Mouse (Mus musculus) heart, embryonic 12.5 days (tissue): Measurements from ENCODE around the gene Ankrd33. TPM values are rescaled to one million over a fixed set of nuclear protein-coding genes. Genes with fewer than 3 reads are reported as not detected.

Experiments used
- ATAC-seq: fragments of 200-750 bp; cut with Nextera tagmentation; 2 replicates; pipeline ENCODE4 v1.8.0; 2017; ENCODE audit warnings: moderate TSS enrichment, moderate library complexity; ENCODE audit not compliant: insufficient number of reproducible peaks, low FRiP score
- H3K27ac ChIP-seq: fragments of 300-500 bp; sonication (generic); 2 replicates; pipeline ENCODE4 v1.5.1; 2016; ENCODE audit warnings: mild to moderate bottlenecking, moderate library complexity; ENCODE audit not compliant: poor library complexity, severe bottlenecking
- H3K27me3 ChIP-seq: fragments of 300-500 bp; sonication (generic); replicated peaks from 2 replicates; pipeline ENCODE4 v1.6.1; 2016; ENCODE audit warnings: mild to moderate bottlenecking, moderate library complexity
- H3K36me3 ChIP-seq: fragments of 300-500 bp; sonication (generic); 2 replicates; pipeline ENCODE4 v1.6.1; 2016; ENCODE audit warnings: mild to moderate bottlenecking, moderate library complexity
- H3K4me1 ChIP-seq: fragments of 300-500 bp; sonication (generic); replicated peaks from 2 replicates; pipeline ENCODE4 v1.6.1; 2016; ENCODE audit warnings: mild to moderate bottlenecking
- H3K4me2 ChIP-seq: fragments of 300-500 bp; sonication (generic); 2 replicates; pipeline ENCODE4 v1.6.1; 2016; ENCODE audit warnings: mild to moderate bottlenecking, moderate library complexity
- H3K4me3 ChIP-seq: fragments of 300-500 bp; sonication (generic); 2 replicates; pipeline ENCODE4 v1.5.1; 2016; ENCODE audit warnings: mild to moderate bottlenecking
- H3K9ac ChIP-seq: fragments of 300-500 bp; sonication (generic); 2 replicates; pipeline ENCODE4 v1.6.1; 2016; ENCODE audit warnings: mild to moderate bottlenecking, moderate library complexity
- H3K9me3 ChIP-seq: fragments of 300-500 bp; sonication (generic); replicated peaks from 2 replicates; pipeline ENCODE4 v1.6.1; 2016; ENCODE audit warnings: mild to moderate bottlenecking, moderate library complexity
- WGBS: fragments of 180-500 bp; shearing (Covaris S2); methylation state at CpG from one replicate; pipeline ENCODE4 v1.1.7; 2016; 5-methylcytosine and 5-hydroxymethylcytosine counted together
- polyA plus RNA-seq: library from polyadenylated mRNA; unstranded; fragments of >200 nt; fragmentation: Nextera tagmentation; extraction: Ambion mirVana; gene quantifications from 2 replicates; pipeline ENCODE4 v1.2.1, GENCODE M21; 2016

Ankrd33 gene
- polyA plus RNA-seq, 1 experiment from 2014 or later, result not detected

DNA sequence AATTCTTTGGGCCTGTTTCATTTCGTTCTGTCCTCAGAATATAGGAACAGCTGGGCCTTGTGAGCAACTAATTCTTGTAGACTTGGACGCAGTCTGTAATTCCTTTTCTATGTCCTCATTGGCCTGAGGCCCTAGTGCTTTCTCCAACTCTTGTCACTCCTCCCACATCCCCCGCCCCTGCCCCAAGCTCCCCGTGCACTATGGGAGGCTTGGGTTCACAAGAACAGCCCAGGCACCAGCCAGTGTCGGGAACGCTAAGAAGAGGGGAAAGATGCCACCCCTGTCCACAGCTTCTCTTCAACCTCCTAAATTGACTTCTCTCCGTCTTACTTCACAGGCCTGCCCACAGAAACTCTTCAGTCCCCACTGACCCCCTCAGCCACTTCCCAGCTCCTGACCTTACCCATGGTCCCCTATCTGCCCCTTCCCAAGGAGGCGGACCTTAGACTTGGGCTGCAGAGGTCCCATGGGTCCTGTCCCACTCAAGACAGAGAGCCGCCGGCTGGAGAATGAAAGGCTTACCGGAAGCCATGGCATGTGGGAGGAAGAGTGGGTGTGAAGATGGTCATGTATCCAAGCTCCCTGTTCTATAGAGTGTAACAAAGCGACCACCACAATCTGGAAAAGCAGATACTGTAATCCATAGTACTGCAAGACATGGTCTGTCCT lies 11.5 kb downstream of the Ankrd33 start:
- Histone ChIP-seq H3K27me3 (peaks cover 51% of the 10 kb centered on the region), H3K27ac (no peak overlapping the region), H3K9me3 (no peaks in the 10 kb centered on the region), H3K36me3 (no peaks in the 10 kb centered on the region), H3K4me1 (peaks cover 37% of the 10 kb centered on the region), H3K4me2 (no peak overlapping the region), H3K4me3 (no peak overlapping the region), H3K9ac (no peak overlapping the region)
- WGBS, result 65% methylated on average over 12 of the region's 12 CpGs
- ATAC-seq, result no peak

DNA sequence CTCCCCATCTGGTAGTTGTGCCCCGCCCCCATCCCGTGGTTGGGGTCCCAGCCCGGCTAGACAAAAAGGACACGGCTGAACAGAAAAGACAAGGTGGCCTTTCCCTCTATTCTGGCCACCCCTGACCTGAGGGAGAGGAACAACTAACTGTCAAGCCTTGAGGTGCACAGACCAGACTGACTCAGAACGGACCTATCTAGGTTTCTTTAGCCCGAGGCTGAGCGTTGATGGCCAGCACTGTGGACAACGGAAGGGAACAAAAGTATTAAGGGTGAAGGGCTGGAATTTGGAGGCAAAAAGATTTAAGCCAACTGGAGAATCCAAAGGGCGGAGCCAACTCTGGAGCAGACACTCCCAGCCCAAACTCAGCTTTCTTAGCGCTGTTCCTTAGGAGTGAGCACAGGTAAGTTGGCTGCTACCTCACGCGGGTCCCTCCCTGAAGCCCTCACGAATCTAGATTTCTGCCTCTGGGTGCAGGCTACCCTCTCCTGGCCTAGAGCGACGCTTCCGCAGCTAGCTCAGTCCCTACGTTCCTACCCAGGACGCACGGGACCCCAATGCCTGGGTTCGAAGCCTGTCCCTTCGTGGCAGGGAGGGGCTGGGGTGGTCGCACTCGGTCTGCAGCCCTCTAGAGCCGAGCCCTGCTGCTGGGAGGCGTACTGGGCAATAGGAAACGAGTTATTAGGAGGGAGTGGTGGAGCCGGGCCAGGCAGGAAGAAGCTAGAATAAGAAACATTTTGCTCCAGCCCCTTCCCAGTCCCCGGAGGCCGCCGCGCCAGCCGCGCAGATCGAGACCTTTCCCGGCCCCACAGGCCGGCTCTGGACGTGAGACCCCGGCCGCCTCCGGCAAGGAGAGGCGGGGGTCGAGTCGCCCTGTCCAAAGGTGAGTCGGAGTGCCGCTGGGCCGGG lies 12.9 kb downstream of the Ankrd33 start, which contains the start of gene Acvrl1:
Gene Acvrl1 (plus strand): TSS at position 342 of the 909 bp plus-strand sequence.
- H3K4me3 ChIP-seq, result peak within 1 kb of the TSS; percentile 46
- H3K9me3 ChIP-seq, result no peaks in the 10 kb centered on the region
- H3K4me1 ChIP-seq, result peaks cover 32% of the 10 kb centered on the region
- H3K9ac ChIP-seq, result peak within 1 kb of the TSS; percentile 62
- H3K4me2 ChIP-seq, result peak within 1 kb of the TSS; percentile 75
- no peak within 1 kb of the TSS for H3K27ac ChIP-seq
- H3K36me3 ChIP-seq, result no peaks in the 10 kb centered on the region
- peaks cover 59% of the 10 kb centered on the region for H3K27me3 ChIP-seq
- ATAC-seq, result no peak
- 5% methylated on average over 46 of the region's 46 CpGs for WGBS

DNA sequence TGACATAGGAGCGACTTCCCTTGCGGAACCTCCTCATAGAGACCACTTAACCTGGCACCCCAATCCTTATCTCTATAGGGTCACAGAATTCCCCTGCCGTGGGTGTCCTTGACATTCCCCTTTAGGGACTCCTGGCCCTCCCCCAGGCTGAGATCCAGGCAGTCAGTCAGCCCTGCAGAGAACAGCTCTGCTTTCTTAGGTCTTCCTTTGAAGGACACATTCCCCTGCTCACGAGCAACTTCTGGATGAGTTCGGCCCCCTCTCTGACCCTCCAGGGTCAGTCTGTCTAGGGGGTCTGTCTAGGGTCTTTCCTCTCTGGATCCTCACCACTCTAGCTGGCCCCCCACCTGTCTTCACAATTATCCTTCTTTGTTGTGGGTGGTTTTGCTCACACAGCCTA lies 13.9 kb downstream of the Ankrd33 start:
- Histone ChIP-seq H3K9ac (peak overlapping the region; percentile 62; the same call in 1 of the 2 replicates), H3K4me1 (peaks cover 40% of the 10 kb centered on the region), H3K36me3 (no peaks in the 10 kb centered on the region), H3K9me3 (no peaks in the 10 kb centered on the region), H3K27me3 (peaks cover 59% of the 10 kb centered on the region), H3K4me3 (peak overlapping the region; percentile 46), H3K27ac (no peak overlapping the region), H3K4me2 (peak overlapping the region; percentile 75)
- 16% methylated on average over 5 of the region's 5 CpGs for WGBS
- ATAC-seq, result no peak

DNA sequence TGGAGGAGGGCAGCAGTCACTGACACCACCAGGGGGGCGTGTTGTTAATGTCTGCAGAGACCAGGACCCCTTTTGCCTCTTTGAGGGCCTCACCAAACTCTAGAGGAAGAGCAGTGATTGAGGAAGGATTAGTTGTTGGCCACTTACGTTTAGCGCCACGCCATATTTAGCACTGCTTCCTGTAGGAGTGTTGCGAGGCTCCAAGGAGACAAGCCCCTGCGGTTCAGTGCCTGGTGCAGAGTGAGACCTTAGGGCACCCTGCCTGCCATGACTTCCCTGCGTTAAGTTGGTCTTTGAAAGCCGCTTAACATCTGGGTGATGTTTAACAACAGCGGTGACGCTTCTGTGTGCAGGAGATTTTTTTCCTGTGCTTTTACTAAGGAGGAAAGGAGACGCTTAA lies 15.9 kb downstream of the Ankrd33 start:
- Histone ChIP-seq H3K27me3 (peaks cover 61% of the 10 kb centered on the region), H3K4me3 (peak overlapping the region; percentile 3), H3K9me3 (no peaks in the 10 kb centered on the region), H3K4me1 (peaks cover 50% of the 10 kb centered on the region), H3K27ac (no peak overlapping the region), H3K36me3 (no peaks in the 10 kb centered on the region), H3K9ac (no peak overlapping the region), H3K4me2 (peak overlapping the region; percentile 42)
- no peak for ATAC-seq
- 13% methylated on average over 11 of the region's 11 CpGs for WGBS

DNA sequence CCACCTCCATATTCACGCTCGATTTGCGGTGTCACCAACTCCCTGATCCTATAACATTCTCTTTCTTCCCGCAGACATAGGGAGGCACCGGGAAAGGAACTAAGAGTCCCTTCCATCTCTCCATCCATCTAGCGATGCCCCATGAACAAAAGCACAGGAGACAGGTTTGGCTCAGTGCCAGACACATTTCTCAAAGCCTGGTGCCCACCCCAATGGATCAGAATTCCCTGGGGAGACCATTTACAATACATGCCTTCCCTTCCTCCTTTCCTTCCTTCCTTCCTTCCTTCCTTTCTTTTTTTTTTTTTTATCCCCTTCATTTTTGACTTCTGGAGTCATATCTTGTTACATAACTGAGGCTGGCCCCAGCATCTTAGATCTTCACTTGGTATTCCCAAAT lies 16.5 kb downstream of the Ankrd33 start:
- no peak overlapping the region for H3K9ac ChIP-seq
- H3K4me1 ChIP-seq, result peaks cover 50% of the 10 kb centered on the region
- H3K27me3 ChIP-seq, result peaks cover 60% of the 10 kb centered on the region
- H3K36me3 ChIP-seq, result no peaks in the 10 kb centered on the region
- H3K27ac ChIP-seq, result no peak overlapping the region
- ATAC-seq, result no peak
- no peaks in the 10 kb centered on the region for H3K9me3 ChIP-seq
- H3K4me3 ChIP-seq, result no peak overlapping the region
- 58% methylated on average over 6 of the region's 6 CpGs for WGBS
- peak overlapping the region; percentile 42 for H3K4me2 ChIP-seq

DNA sequence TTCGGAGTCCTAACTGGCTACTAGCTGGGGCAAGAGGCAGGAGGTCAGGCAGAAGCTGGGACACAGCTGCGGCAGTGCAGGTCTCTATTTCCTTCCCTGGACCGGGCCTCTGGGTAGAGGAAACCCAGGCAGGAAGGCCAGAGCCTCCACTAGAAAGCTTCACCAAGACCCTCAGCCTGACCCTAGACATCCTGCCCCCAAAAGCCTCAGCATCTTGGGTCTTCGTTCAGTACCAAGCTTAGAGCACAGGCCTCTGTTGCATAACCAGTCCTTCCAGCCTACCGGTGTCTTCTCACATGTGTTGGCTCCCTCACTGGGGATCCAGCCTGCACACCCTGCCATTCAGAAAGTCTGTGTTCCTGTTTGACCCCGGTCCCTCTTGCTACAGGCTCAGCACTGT lies 17.2 kb downstream of the Ankrd33 start:
- Histone ChIP-seq H3K36me3 (no peaks in the 10 kb centered on the region), H3K4me2 (no peak overlapping the region), H3K27ac (no peak overlapping the region), H3K4me3 (no peak overlapping the region), H3K27me3 (peaks cover 60% of the 10 kb centered on the region), H3K4me1 (peaks cover 50% of the 10 kb centered on the region), H3K9ac (no peak overlapping the region), H3K9me3 (no peaks in the 10 kb centered on the region; the same call in 1 of the 2 replicates)
- ATAC-seq, result no peak
- WGBS, result 63% methylated on average over 6 of the region's 6 CpGs

DNA sequence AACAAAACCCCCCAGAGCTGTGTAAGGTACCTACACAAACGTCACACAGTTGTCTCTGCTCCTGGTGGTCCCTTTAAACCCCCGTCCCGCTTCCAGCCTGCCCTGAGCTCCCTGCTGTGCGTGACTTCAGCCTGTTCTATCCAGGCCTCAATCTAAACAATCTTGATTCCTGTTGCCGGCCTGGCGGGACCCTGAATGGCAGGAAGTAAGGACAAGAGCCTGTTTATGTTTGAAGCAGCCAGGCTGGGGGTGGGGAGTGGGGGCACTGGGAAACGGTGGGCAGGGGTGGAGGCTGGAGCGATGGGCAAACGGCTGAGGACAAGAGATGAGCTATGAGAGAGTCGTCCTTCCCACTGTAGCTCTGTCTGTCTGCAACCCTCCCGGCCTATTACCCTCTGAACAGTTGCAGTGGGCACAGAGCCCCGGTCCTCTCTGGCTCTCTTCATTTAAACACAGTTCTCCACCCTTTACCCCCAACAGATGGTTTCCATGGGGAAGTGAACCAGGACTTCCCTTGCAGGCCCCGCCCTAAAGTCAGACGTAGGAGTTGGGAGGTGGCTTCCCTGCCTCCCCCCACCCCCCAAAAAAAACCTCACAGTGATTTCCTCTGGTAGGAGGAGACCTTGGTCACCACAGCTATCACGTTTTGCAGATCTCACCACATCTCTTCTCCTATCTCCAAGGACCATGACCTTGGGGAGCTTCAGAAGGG lies 18.6 kb downstream of the Ankrd33 start:
- ATAC-seq, result 0 out of 2 replicates have a peak, but pooled peaks have one; percentile 15
- H3K9me3 ChIP-seq, result no peaks in the 10 kb centered on the region; the same call in 1 of the 2 replicates
- no peak overlapping the region for H3K9ac ChIP-seq
- peaks cover 48% of the 10 kb centered on the region for H3K4me1 ChIP-seq
- no peaks in the 10 kb centered on the region for H3K36me3 ChIP-seq
- H3K27me3 ChIP-seq, result peaks cover 59% of the 10 kb centered on the region
- H3K4me3 ChIP-seq, result no peak overlapping the region
- H3K27ac ChIP-seq, result no peak overlapping the region
- 26% methylated on average over 15 of the region's 15 CpGs for WGBS
- peak overlapping the region; percentile 37 for H3K4me2 ChIP-seq

DNA sequence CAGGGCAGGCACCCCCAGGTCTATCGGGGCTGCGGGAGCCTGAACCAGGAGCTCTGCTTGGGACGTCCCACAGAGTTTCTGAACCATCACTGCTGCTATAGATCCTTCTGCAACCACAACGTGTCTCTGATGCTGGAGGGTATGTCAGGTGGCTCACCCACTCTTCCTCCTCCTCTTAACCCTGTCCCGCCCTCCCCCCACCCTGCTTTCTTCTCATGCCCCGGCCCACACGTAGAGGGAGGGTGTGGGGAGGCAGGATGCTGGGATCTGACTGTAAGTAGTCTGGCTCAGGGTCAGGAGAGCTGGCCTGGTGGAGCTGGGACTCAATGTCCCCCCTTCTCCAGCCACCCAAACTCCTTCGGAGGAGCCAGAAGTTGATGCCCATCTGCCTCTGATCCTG lies 19.9 kb downstream of the Ankrd33 start:
- WGBS, result 52% methylated on average over 8 of the region's 8 CpGs
- Histone ChIP-seq H3K36me3 (no peaks in the 10 kb centered on the region), H3K4me3 (no peak overlapping the region), H3K9me3 (no peaks in the 10 kb centered on the region; the same call in 1 of the 2 replicates), H3K9ac (no peak overlapping the region), H3K4me1 (peaks cover 52% of the 10 kb centered on the region), H3K27ac (no peak overlapping the region), H3K4me2 (no peak overlapping the region), H3K27me3 (peaks cover 50% of the 10 kb centered on the region)
- no peak for ATAC-seq

DNA sequence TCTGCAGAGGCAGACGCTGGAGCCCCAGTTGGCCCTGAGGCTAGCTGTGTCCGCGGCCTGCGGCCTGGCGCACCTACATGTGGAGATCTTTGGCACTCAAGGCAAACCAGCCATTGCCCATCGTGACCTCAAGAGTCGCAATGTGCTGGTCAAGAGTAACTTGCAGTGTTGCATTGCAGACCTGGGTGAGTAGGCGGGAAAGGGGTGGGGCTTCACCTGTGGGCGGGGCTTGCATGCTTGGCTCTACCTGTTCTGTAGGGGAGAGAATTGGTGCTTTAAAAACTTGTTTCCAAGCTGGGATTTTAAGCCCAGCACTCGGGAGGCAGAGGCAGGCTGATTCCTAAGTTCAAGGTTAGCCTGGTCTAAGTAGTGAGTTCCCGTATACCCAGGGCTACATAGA lies 21.9 kb downstream of the Ankrd33 start:
- Histone ChIP-seq H3K9me3 (no peaks in the 10 kb centered on the region; the same call in 1 of the 2 replicates), H3K4me2 (no peak overlapping the region), H3K9ac (no peak overlapping the region), H3K4me1 (peaks cover 48% of the 10 kb centered on the region), H3K36me3 (no peaks in the 10 kb centered on the region), H3K4me3 (no peak overlapping the region), H3K27me3 (peaks cover 40% of the 10 kb centered on the region), H3K27ac (no peak overlapping the region)
- no peak for ATAC-seq
- 74% methylated on average over 11 of the region's 11 CpGs for WGBS

DNA sequence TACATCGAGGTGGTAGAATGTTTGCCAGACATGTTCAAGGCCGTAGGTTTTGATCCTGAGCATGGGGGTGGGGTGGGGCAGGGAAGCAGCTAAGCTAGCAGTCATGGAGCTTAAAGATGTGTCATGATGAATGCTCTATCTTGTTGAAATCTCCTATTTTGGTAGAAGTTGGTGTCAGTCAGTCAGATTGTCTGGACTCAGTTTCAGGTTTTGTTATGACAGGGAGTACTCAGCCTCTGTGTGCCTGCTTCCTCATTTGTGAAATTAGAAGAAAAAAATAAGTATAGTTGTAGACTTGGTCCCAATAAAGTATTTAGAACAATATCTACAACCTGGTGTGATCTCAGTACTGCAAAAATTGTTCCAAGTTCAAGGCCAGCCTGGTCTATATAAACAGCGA lies 23.1 kb downstream of the Ankrd33 start:
- Histone ChIP-seq H3K27ac (no peak overlapping the region), H3K36me3 (no peaks in the 10 kb centered on the region), H3K27me3 (peaks cover 34% of the 10 kb centered on the region), H3K4me1 (peaks cover 59% of the 10 kb centered on the region), H3K4me2 (no peak overlapping the region), H3K4me3 (no peak overlapping the region), H3K9ac (no peak overlapping the region), H3K9me3 (no peaks in the 10 kb centered on the region; the same call in 1 of the 2 replicates)
- 74% methylated on average over 3 of the region's 3 CpGs for WGBS
- no peak for ATAC-seq
